Mouse (Mus musculus): ENCODE data around the gene Kif21a.

Kif21a gene

DNA sequence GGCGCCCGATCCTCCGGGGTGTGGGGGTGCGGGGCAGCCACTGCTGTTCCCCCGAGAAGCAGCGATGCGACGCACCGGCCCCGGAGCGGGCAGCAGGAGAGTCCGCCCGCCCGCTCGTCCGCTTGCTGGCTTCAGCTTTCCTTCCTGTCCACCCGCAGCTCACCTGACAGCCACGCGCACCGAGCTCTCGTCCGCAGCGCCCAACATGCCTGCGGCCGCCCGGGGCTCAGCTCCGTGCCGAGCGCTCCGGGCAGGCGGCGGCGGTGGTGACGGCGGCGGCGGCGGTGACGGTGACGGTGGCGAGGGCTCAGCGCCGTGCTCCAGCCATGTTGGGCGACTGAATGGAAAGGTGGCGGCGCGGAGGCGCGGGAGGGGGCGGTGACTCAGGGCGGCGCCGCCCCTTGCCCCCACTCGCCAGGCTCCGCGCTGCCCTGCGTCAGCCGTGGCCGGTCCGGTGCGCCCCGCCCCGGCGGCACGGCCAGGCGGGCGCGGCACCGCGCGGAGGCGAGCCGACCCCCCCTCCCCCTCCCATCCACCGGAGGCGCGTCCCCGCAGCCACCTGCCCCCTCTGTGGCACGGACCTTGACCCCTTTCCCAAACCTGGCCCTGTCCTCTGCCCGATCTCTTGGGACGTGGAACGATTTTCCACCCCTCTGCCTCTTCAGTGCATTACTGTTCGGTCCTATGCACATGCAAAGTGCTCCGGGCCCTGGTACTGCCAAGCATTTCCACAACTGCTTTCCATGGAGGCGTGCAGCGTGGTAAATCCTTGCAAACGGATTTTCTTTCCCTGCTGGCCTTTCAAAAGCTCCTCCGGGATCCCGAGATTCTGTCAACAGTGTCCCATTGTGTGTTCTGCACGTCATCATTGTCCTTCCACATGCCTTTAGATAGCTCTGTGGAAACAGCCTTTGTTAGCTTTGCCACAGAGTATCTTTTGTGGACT, at the start of gene Kif21a:
Gene Kif21a, minus strand, starts transcription at position 453 of the 946 bp plus-strand sequence.
- no peak for DNase-seq (ENCODE audit: low read depth, low spot score)

DNA sequence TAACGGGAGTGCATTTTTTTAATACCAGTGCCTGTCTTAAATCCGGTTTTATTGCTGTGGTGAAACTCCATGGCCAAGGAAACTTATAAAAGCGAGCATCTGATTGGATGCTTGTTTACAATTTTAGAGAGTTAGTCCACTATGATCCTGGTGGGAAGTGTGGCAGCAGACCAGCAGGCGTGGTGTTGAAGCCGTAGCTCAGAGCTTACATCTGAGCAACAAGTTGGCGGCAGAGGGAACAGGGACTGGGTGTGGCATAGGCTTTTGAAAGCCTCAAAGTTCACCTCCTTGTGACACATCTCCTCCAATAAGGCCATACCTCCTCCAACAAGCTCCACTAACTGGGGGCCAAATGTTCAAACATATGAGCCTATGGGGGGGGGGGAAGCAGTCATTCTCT, 46.9 kb upstream of the Kif21a start:
- no peak for DNase-seq (ENCODE audit: low read depth, low spot score)

DNA sequence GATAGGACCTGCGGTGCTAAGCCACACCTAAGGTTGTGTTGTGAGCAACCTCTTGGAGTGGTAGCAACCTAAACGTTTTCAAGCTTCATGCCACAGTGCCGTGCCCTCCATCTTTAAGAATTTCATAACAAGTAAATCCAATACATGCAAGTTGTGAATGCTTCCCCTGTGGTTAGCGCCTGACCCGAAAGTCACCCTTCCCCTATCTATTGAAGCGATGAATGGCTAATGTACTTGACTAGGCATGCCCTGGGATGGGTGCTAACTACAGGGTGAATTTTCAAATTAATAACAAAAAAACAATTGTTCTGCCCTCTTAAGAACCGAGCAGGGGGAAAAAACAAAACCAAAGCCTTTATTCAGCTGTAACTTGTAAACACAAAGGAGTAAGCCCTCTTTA, 39.7 kb upstream of the Kif21a start:
- DNase-seq (ENCODE audit: low read depth, low spot score), result no peak

DNA sequence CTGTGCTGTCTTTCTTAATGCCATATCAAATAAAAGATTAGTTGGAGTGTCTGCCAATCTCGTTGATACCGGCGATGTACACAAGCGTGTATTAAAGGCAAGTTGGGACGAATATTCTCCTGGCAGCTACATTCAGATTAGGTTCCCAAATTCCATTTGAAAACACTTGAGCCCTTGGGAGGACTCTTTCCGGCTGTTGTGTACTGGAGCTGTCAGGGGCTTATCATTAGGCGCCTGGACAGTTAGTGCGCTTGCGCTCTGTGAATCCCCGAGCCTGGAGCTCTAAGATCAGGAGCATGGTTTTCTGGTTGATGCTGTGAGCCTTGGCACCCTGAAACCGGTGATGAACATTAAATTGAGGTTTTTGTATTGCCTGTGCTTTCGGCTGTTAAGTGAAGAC, 38.3 kb upstream of the Kif21a start:
- DNase-seq (ENCODE audit: low read depth, low spot score), result no peak

DNA sequence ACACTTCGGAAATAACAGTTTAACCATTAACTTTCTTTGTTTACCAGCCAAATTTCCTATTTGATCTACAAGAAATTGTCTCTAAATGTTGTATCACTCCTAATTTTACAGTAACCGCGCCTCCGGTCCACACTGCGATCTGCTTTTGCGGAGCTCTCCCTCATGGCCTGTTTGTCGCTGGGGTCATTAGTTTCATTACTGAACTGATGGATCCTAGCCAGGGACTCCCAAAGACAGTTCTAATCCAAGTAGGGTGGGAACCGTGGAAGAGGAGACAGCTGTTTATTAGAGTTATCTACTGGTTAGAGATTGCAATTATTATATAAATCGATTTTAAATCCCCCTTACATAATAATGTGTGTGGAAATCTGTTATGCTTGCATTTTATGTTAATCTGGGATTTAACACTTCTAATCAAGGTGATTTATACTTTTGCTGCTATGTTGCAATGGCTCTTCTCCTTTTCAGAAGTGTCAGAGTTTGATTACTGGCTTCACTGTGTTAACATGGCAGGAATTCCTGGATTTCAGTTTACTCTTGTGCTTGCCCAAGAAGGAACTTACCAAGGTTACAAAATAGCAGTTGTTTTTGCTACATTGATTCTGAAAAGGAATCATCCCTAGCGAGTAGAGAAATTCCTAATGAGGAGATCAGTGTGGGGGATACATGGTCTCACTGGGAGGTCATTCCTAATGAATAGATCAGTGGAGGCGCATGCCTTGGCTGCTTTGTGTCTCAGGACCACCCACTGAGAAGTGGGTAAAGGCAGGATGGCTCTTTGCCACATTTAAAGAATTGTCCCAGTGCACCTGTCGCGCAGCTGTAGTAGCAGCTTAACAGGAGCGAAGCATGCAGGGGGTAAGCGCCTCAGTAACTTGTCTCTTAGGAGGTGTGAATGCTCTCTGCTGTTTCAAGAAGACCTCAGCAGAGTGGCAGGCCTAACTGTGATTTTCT, 28.0 kb upstream of the Kif21a start:
- DNase-seq (ENCODE audit: low read depth, low spot score), result no peak

DNA sequence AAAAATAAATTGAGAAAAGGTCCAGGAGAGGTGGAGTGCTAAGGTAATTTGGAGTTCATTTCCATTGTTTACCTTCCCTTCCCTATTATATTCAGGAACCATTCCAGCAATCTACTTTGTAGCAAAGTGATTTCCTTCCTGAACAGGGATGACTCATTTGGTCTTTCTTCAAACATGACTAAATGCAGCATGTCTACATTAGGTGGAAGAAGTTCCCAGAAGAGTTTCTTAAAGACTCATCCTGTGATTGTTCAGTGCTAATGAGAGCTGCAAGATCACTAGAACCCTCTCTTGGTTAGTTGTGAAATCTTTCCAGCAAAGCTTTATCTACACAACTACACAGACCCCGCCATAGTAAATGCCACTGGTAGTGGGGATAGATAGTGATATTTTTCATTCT, 22.7 kb upstream of the Kif21a start:
- DNase-seq (ENCODE audit: low read depth, low spot score), result no peak

DNA sequence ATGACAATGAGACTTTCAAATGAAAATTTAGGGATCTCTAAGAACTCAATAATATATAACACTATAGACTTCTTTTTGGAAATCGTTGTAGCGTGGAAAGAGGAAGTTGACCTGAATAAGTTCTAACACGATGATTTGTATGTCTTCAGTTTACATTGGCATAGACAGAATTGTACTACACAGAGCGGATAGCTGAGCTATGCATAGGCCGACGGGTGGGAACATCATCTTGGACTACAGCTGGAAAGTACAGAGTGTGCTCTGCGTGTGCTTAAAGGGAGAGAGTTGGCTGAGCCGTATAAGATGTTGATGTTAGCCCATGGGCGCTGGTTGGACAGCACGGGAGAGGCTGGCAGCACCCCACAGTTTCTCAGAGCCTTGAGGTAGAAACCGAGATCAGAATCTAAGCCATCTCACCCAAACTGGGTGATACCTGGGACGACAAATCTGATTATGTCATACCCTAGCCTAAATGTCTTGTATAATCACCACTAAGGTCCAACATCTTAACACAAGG, 14.6 kb upstream of the Kif21a start:
- DNase-seq (ENCODE audit: low read depth, low spot score), result no peak

DNA sequence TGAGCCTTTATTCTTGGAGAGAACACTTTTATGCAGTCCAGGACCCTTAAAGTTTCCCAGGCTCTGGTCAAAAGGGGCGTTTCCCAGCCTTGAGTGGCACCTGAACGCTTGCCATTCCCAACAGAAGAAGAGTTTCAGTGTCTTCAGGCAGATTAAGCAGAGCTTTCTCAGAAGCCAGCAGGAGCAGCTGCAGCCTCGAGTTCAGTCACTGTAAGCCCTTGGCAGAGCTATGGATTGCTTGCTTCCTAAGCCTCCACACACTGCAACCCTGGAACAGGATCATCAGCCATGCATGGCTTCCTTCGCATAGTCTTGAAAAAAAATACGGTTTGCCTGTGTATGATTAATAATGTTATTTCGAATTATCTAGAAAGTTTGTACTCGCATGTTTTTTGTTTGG, 14.1 kb upstream of the Kif21a start:
- DNase-seq (ENCODE audit: low read depth, low spot score), result no peak

DNA sequence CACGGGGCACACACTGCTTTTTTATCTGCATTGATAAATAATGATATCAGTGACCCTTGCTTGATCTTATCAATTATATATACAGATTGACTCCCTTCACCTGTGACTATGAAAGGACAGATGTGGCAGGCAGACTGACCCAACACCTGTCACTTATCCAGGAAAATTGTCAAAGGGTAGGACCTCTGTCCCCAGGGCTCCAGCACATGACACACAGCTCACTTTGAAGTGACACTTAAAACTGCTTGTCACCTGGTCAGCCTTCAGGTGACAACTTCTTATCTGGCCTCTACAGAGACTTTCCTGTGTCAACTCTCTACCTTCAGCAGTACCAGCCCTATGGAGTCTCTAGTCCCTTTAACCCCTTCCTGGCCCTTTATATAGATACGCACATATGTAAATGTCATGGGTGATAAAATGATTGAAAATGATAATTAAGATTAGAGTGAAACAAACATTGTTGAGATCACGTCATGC, 7.2 kb upstream of the Kif21a start:
- no peak for DNase-seq (ENCODE audit: low read depth, low spot score)

DNA sequence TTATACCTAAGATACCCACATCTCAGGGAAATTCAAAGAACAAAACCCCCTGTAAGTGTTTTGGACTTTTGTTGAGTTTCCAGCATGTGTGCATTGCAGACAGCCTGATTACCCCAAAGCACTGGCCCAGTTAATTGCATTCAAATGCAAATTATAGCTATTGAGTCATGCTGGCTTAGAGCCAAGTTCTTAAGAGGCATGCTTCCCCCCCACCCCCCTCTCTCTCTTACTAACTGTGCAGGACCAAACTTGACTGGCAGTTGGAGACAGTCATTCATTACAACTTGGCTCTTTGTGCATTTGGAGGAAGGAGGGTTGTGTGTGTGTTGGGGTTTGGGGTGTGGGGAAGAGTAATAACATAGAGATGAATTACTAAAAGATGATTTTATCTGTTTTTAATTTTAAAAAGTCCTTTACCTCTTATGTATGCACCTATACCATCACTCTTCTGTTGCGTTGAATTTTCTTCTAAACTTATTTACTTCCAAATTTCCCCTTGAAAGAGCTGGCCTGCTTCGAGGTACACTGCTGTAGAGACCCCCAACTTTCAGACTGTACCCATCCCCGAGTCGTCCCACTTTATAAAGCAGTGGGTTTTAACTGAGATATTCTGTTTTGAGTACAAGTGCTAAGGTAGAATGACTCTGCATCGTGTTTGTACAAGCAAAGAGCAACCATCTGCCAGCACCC, 6.6 kb upstream of the Kif21a start:
- DNase-seq (ENCODE audit: low read depth, low spot score), result no peak

DNA sequence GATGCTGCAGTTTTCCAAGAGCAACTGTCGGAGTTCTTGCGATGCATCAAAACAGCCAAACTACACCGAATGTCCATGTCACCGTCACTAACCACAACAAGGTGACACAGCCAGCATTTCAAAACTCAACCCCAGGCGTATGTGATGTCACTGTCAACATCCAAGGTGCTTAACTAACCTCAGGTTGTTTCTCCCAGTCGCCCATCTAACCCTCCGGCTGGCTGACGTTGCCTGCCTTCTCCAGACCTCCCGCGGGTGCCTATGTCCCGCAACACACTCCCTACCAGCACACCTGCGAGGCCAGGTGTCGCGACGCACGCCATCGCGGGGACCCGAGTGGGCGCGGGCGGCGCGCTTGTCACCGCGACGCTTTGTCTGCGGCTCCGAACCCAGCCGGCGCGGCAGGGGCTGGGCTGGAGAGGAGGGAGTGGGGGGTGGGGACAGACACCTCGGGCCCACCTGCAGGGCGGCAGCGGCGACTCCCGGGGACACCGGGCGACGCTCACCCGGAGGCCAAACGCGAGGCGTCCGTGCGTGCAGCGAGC, 725 bp downstream of the Kif21a start:
- no peak for DNase-seq (ENCODE audit: low read depth, low spot score)

DNA sequence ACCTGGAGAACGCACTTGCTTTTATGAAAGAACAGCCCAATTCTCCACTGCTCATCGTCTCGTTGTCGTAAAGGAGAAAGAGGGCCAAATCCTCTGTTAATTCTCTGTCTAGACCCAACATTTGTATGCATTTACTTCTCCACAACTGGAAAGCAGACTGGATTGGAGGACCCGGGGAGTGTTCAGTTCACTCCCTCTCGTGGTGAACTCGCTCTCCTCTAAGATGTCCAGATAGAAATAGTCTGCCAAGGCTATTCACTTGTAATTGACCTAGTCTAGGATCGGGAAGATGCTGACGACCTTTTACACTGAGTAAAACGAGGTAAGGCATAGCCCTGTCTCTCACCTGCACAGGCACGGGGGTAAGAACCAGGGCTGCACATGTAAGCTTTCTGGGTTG, 2.1 kb downstream of the Kif21a start:
- DNase-seq (ENCODE audit: low read depth, low spot score), result no peak

DNA sequence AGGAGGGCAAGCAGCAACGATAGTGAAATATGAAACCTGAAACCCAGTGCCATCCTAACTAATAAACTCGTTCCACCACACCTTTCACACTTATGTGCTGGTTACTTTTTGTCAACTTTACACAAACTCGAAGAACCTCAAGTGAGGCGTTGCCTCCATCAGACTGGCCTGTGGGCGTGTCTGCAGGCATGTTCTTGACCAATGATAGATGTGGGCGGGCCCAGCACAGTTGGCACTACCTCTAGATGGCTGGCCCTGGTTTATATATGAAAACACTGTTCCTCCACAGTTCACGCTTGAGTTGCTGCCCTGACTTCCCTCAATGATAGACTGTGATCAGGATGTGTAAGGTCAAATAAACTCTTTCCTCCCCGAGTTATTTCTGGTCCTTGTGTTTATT, 3.2 kb downstream of the Kif21a start:
- DNase-seq (ENCODE audit: low read depth, low spot score), result no peak

DNA sequence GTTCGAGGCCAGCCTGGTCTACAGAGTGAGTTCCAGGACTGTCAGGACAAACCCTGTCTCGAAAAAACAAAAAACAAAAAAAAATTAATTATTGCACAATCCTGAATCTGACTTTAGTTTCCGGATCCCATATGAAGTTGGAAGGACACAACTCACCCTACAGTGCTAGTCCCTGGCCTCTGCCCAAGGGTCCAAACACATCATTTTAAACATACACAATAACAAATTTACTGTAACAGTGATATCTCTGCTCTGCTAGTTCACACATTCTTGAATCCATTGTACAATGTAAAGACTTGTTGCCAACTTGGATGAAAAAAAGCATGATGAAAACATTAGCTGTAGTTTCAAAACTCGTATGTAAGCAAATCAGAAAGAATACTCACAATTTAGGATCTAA, 6.5 kb downstream of the Kif21a start:
- DNase-seq (ENCODE audit: low read depth, low spot score), result no peak

DNA sequence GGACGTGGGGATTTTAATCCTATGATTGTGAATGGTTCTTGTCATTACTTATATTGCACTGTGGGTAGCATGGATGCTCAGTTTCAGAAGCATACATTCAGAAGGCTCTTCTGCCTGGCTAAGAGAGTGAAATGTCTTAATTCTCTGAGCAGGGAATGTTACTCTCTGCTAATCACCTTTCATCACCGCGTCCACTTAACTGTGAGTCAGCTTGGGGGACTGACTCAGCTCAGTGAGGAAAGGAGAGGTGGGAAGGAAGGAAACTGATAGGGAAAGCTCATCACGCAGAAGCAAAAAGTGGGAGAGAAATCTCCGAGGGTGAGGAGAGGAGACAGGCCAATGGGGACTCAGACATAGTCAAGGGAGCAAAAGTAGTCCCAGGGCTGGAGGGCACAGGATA, 10.9 kb downstream of the Kif21a start:
- DNase-seq (ENCODE audit: low read depth, low spot score), result no peak

DNA sequence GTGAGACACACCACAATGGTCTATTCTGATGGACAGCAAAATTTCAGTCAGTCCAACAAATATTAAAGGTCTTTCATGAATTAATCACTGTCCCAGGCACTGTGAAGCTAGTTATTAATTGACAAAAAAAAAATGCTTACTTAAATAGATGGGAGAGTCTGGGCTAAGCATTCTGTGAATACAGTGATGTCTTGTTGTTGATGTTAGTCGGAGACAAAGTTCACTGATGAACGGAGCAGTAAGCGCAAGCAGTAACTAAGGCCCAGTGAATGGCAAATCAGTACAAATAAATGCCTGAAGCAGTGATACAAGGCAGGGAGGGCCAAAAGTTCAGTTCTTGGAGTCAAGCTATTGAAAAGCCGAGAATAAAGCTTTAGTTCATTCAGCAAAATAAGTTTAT, 15.7 kb downstream of the Kif21a start:
- DNase-seq (ENCODE audit: low read depth, low spot score), result no peak

DNA sequence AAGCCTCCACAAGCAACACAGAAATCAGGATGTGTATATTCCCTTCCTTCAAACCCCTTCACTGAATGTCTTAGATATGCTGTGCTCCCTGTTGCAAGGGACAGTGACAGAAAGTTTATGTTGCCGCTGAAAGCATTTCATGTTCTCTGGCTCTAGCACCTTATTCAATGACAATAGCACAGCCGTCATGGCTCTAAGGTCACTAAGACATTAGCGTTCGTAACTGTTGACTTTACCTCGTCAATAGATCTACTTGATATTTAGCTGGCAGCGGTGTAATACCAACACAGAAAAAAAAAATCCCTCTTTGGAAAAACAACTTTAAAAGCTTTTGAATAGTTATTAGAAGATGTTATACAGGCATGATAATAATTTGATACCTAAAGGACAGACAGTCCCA, 16.2 kb downstream of the Kif21a start:
- DNase-seq (ENCODE audit: low read depth, low spot score), result no peak

DNA sequence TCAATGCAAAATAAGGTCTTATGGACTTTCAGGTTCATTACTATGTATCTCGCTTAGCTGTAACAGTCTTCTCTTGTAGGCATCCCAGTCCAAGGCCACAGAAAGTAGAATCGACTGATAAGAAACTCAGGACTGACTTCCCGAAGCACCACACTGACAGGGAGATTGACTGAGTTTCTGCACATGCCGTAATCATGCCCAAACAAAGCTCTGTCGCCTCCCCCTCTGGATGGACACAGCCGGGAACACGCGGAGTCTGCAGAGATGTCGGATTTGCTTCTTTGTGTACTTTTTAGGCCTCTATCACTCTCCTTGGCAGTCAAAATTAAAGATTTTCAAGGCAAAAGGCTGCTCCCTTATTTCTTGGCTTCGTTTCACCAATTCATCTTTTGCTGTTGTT, 20.8 kb downstream of the Kif21a start:
- DNase-seq (ENCODE audit: low read depth, low spot score), result no peak

DNA sequence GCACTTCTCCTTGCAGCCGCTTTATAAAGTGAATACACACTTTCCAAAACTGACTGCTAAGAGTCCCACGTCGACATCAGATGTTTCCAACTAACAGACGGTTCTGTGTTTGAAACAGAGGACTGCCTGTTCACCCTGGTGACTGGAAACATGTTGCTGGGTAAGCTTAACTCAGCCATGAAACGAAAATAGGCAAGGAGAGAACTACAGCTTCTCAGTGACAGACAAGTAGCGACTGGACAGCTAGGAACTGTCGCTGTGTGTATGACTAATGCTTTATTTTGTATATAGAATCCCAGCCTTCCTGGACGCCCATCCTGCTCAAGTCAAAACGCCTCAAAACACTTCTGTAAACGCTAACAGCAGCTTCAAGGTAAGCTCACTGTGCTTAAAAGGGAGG, 21.3 kb downstream of the Kif21a start:
- no peak for DNase-seq (ENCODE audit: low read depth, low spot score)

DNA sequence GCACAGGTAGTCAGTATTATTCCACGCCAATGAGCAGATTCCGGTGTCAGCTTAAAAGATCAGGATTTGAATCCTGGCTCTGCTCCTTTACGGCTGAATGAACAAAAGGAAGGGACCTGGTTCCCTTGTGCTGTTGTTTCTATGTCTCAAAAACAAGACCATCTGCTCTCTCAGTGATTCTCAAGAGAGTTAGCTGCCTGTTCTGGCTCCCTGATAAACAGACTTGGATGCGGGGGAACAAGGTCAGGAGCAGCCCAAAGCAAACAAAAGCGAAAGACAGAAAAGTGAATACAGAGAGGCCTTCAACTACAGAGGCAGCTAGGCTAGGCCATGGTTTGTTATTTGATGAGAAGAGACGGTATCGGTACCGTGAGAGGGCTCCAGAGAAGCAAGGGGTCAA, 27.5 kb downstream of the Kif21a start:
- no peak for DNase-seq (ENCODE audit: low read depth, low spot score)

DNA sequence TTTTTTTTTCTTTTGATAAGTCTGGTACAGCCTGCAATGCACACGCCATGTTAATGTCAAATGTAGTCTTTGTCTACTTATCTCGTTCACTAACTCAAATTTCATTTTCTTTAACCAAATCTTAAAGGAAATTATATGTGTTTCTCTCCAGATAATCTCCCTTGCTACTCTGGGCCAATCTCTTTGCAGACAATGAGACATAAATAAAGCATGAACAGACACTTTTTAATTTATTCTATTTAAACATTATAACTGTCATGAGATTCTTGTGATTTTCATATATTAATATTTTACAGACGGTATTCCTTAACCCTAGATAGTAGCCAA, 30.9 kb downstream of the Kif21a start:
- no peak for DNase-seq (ENCODE audit: low read depth, low spot score)
